Mouse (Mus musculus): ENCODE data around the gene Fbxo31. TPM values are rescaled to one million over a fixed set of nuclear protein-coding genes. Genes with fewer than 3 reads are reported as not detected.

Gene Fbxo31
- total and polyA plus RNA-seq, 3 experiments: 16.0 to 35.3 TPM; not detected in 1

DNA sequence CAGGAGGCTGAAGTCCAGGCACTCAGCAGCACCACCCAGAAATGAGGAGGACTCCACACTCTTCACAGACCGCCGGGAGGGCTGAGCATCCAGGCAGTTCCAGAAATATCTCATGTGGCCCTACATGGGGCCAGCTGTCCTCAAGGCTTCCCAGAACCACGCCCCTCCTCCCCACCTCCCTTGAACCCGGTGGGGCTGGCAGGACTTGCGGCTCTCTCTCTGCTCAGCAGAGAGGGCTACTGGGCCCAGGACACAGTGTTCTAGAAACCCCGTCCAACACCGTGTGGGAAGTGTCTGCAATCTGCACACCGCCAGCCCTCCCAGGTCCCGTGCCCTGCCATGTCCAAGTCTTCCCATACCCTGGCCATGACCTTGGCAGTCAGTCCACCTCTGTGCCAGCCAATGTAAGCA is 15.7 kb downstream of the Fbxo31 start:
- no peaks in the 10 kb centered on the region for H3K4me1 ChIP-seq (ENCODE audit: control insufficient read depth in 1 of 2, insufficient read depth in 2 of 2, low read length in 2 of 2)
- DNase-seq (ENCODE audit: low read depth, low spot score): no peak
- H3K36me3 ChIP-seq (ENCODE audit: control insufficient read depth in 1 of 2, insufficient read depth in 2 of 2, low read length in 2 of 2): no peaks in the 10 kb centered on the region; a peak in 1 of 4 replicates
- H3K9ac ChIP-seq (ENCODE audit: control insufficient read depth, low read depth, low read length, poor library complexity, severe bottlenecking): no peak overlapping the region
- peaks cover 3% of the 10 kb centered on the region; the same call in 1 of the 2 replicates for H3K79me2 ChIP-seq (ENCODE audit: control insufficient read depth, insufficient read depth, low read length, poor library complexity)
- no peaks in the 10 kb centered on the region for H3K27me3 ChIP-seq (ENCODE audit: control insufficient read depth in 1 of 2, insufficient read depth in 2 of 2, low read length in 2 of 2)
- no peak overlapping the region for H3K27ac ChIP-seq (ENCODE audit: control insufficient read depth, low read depth, low read length)
- H3K9me3 ChIP-seq (replicated peaks; ENCODE audit: insufficient read depth, low read length): no peaks in the 10 kb centered on the region
- H3K4me3 ChIP-seq (ENCODE audit: control insufficient read depth in 1 of 2, insufficient read depth in 1 of 2, low read depth in 2 of 2, low read length in 2 of 2): no peak overlapping the region
- TF ChIP-seq MYC (IDR thresholded peaks at IDR 0.05; ENCODE audit: low read depth, low read length) (no peak), MYB (IDR thresholded peaks at IDR 0.05; ENCODE audit: low read depth, low read length) (no peak), BHLHE40 (IDR thresholded peaks at IDR 0.05; ENCODE audit: borderline replicate concordance, low read depth, low read length) (no peak), USF1 (IDR thresholded peaks at IDR 0.05; ENCODE audit: low read depth, low read length) (no peak), HCFC1 (IDR thresholded peaks at IDR 0.05; ENCODE audit: low read depth, low read length) (no peak), SIN3A (IDR thresholded peaks at IDR 0.05; ENCODE audit: low read length) (no peak)

DNA sequence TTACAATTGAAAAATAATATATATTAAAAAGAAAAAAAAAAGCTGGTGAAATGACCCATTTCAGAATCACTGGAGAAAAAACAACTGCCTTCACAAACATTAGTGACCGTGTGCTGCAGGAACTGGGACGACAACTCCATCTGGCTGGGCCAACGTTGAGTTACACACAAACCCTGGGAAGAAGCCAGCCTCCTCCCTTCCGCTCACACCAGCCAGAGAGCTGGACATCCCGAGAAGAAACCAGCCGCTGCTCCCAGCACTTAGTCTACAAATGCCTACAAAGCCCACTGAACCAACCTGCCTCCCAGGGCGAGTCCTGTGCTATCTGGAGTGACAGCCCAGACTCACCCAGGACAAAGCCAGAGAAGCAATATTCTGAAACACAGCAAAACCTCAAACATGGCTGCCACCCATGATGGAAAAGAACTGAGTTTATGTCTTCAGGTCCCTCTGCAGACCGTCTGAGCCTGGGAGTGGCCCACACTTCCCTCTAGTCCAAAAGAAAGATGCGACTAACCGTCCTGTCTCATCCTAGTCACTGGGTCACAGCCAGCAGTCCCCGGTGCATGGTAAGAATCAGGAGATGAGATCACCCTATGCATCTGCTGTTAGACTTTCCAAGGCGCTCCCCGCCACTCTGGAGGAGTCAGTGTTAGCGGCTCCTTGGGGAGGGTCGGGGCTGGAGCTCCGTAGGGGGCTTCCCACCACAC is 16.8 kb downstream of the Fbxo31 start:
- no peaks in the 10 kb centered on the region for H3K79me2 ChIP-seq (ENCODE audit: control insufficient read depth, insufficient read depth, low read length, poor library complexity)

More for the DNA sequence above, 16.8 kb downstream of the Fbxo31 start:
- H3K9ac ChIP-seq (ENCODE audit: control insufficient read depth, low read depth, low read length, poor library complexity, severe bottlenecking): no peak overlapping the region
- DNase-seq (ENCODE audit: low read depth, low spot score): no peak
- TF ChIP-seq TBP (IDR thresholded peaks at IDR 0.05; ENCODE audit: low read depth, low read length) (no peak), NELFE (IDR thresholded peaks at IDR 0.05; ENCODE audit: low read depth, low read length) (no peak), MYC (IDR thresholded peaks at IDR 0.05; ENCODE audit: low read depth, low read length) (no peak), CHD2 (IDR thresholded peaks at IDR 0.05; ENCODE audit: low read length) (no peak), MAFK (IDR thresholded peaks at IDR 0.05; ENCODE audit: borderline replicate concordance, low read depth, low read length) (no peak), SIN3A (IDR thresholded peaks at IDR 0.05; ENCODE audit: low read length) (no peak), KAT2A (conservative IDR thresholded peaks at IDR 0.05; ENCODE audit: low read depth, low read length) (no peak), POLR2AphosphoS2 (IDR thresholded peaks at IDR 0.05; ENCODE audit: low read length) (no peak), UBTF (IDR thresholded peaks at IDR 0.05; ENCODE audit: borderline replicate concordance, insufficient read depth, low read depth, low read length) (no peak), ZKSCAN1 (IDR thresholded peaks at IDR 0.05; ENCODE audit: low read depth, low read length) (no peak), RCOR1 (IDR thresholded peaks at IDR 0.05; ENCODE audit: low read depth, low read length) (no peak), CTCF (IDR thresholded peaks at IDR 0.05 in 2 of 3, conservative IDR thresholded peaks at IDR 0.05 in 1 of 3; ENCODE audit: control insufficient read depth in 1 of 3, insufficient read depth in 1 of 3, low read depth in 2 of 3, low read length in 3 of 3, poor library complexity in 1 of 3, severe bottlenecking in 1 of 3) (no peak), BHLHE40 (IDR thresholded peaks at IDR 0.05; ENCODE audit: borderline replicate concordance, low read depth, low read length) (no peak), GATA1 (IDR thresholded peaks at IDR 0.05; ENCODE audit: low read depth, low read length) (no peak), ZNF384 (IDR thresholded peaks at IDR 0.05; ENCODE audit: low read depth, low read length) (no peak), ZMIZ1 (IDR thresholded peaks at IDR 0.05; ENCODE audit: low read depth, low read length) (no peak), POLR2AphosphoS5 (IDR thresholded peaks at IDR 0.05; ENCODE audit: borderline replicate concordance, low read depth, low read length) (no peak)
- H3K9me3 ChIP-seq (replicated peaks; ENCODE audit: insufficient read depth, low read length): no peaks in the 10 kb centered on the region
- no peaks in the 10 kb centered on the region; a peak in 1 of 4 replicates for H3K36me3 ChIP-seq (ENCODE audit: control insufficient read depth in 1 of 2, insufficient read depth in 2 of 2, low read length in 2 of 2)
- H3K27ac ChIP-seq (ENCODE audit: control insufficient read depth, low read depth, low read length): no peak overlapping the region
- H3K27me3 ChIP-seq (ENCODE audit: control insufficient read depth in 1 of 2, insufficient read depth in 2 of 2, low read length in 2 of 2): no peaks in the 10 kb centered on the region
- no peaks in the 10 kb centered on the region for H3K4me1 ChIP-seq (ENCODE audit: control insufficient read depth in 1 of 2, insufficient read depth in 2 of 2, low read length in 2 of 2)
- H3K4me3 ChIP-seq (ENCODE audit: control insufficient read depth in 1 of 2, insufficient read depth in 1 of 2, low read depth in 2 of 2, low read length in 2 of 2): no peak overlapping the region

Data from MEL (cell line).